Mouse (Mus musculus) frontal cortex, adult (tissue): ENCODE data around the gene Ces2c.
"Not testable (repeated sequence)": the region's sequence is repeated elsewhere in the genome, so short reads cannot be mapped to it uniquely, and the experiment has no call there.

ENCODE experiments used
- ATAC-seq: cut with Nextera tagmentation; 2 replicates; pipeline ENCODE4 v1.9.2; 2017; ENCODE audit warnings: mild to moderate bottlenecking, moderate library complexity, mixed read lengths; ENCODE audit not compliant: low TSS enrichment

The Ces2c gene

GRCm38 (mm10) chr8:104846831-104847230, at the start of gene Ces2c:
TSS of gene Ces2c (plus strand) at chr8:104847068.
- no peak for ATAC-seq

GRCm38 (mm10) chr8:104799385-104799784, 47.5 kb upstream of the Ces2c start:
- no peak for ATAC-seq

- ATAC-seq: no peak
These were observed 40.7 kb upstream of the Ces2c start for GRCm38 (mm10) chr8:104806127-104806526.

- ATAC-seq: no peak
These were observed 38.1 kb upstream of the Ces2c start for GRCm38 (mm10) chr8:104808542-104809413.

GRCm38 (mm10) chr8:104809436-104809835, 37.4 kb upstream of the Ces2c start:
- no peak for ATAC-seq

- ATAC-seq: no peak
These were observed 20.0 kb upstream of the Ces2c start for GRCm38 (mm10) chr8:104826912-104827311.

- no peak for ATAC-seq
These were observed 18.6 kb upstream of the Ces2c start for GRCm38 (mm10) chr8:104828221-104828620.

GRCm38 (mm10) chr8:104831440-104831839, 15.4 kb upstream of the Ces2c start, which contains the start of gene Ces2b:
TSS of gene Ces2b (plus strand) at chr8:104831572.
- no peak for ATAC-seq

- ATAC-seq: no peak
These were observed 5.3 kb upstream of the Ces2c start for GRCm38 (mm10) chr8:104841360-104842078.

GRCm38 (mm10) chr8:104847741-104848462, 1.0 kb downstream of the Ces2c start:
- ATAC-seq: no peak

- not testable (repeated sequence) for ATAC-seq
These were observed 20.1 kb downstream of the Ces2c start for GRCm38 (mm10) chr8:104866844-104867531.

- not testable (repeated sequence) for ATAC-seq
These were observed 22.0 kb downstream of the Ces2c start for GRCm38 (mm10) chr8:104868876-104869275.

GRCm38 (mm10) chr8:104886223-104886926, 39.5 kb downstream of the Ces2c start:
- not testable (repeated sequence) for ATAC-seq

- ATAC-seq: no peak
These were observed 54.9 kb downstream of the Ces2c start for GRCm38 (mm10) chr8:104901746-104902145.
